Mouse (Mus musculus) stomach, postnatal 0 days (tissue): ENCODE measurements around the gene Disc1.

ENCODE experiments used
- CTCF ChIP-seq: IDR thresholded peaks from 2 replicates; pipeline ENCODE4 v1.5.1; 2016; ENCODE audit warnings: antibody characterized with exemption, low read depth, mild to moderate bottlenecking, moderate library complexity
- EP300 ChIP-seq: optimal IDR thresholded peaks from 2 replicates; pipeline ENCODE3; 2016; ENCODE audit warnings: antibody characterized with exemption

DNA sequence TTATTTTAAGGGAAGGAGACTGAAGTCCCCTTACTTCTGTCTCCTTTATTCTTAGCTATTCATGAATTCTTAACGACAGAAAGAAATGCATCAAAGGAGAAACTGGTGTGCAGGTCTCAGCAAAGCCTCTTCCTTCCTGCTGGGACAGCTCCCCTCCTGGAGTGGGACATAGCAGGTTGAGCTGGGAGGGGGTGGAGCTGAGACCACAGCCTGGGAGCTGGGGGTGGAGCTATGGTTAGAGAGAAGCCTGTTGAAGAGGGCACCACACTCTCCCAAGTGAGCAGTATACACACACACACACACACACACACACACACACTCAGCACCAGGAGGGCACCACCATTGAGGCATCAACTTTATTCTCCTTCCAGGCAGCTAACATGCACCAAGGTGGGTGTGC, 193.4 kb downstream of the Disc1 start:
- TF ChIP-seq CTCF, result no peak
- no peak for TF ChIP-seq EP300
